ENCODE assay signal across 17 mouse cellular contexts in genomic region chr1:34310532-34311250, GRCm38 (mm10).
DNase-seq lines count a peak whose midpoint lies in the region; ATAC-seq and TF ChIP-seq lines count a peak whose summit lies in the region.
"Had no signal": no experiment of that assay in that cellular context is flagged by ENCODE, and none has a peak within 500 bp of the region (broad histone marks: within the 10 kb centered on the region; RNA-seq: fewer than 3 reads in every experiment).

No protein-coding gene starts in this region.

- no peak for TF ChIP-seq POLR2A in bone marrow macrophage, adult 2 months (IDR thresholded peaks at IDR 0.05; ENCODE audit: borderline replicate concordance, low read depth, low read length)

- intact Hi-C loops in gastrocnemius, adult 2 months (cut with DNase I), result no loop called here
- intact Hi-C loops in left cerebral cortex, postnatal 10 days (cut with DNase I), result no loop called here

- ATAC-seq in intestine, embryonic 16.5 days, result no peak
- no peak for ATAC-seq in intestine, embryonic 15.5 days
- peak; percentile 42; the same call in 1 of the 2 replicates for ATAC-seq in lung, embryonic 15.5 days (ENCODE audit: borderline replicate concordance, extremely low read depth, low FRiP score, low TSS enrichment)

- no peak for TF ChIP-seq CTCF in gastrocnemius, adult 2 months (IDR thresholded peaks at IDR 0.05)
- TF ChIP-seq CTCF in bone marrow macrophage, adult 2 months (IDR thresholded peaks at IDR 0.05; ENCODE audit: low read depth, low read length), result 0 out of 2 replicates have a peak, but pooled peaks have one; percentile 7

- no peak for DNase-seq in gastrocnemius, adult 2 months
- no peak for DNase-seq in gastrocnemius, adult 8-10 months (ENCODE audit: low spot score in 2 of 2)
- DNase-seq in lung, postnatal 10 days, result no peak
- no peak for DNase-seq in left cerebral cortex, postnatal 10 days (ENCODE audit: extremely low spot score in 1 of 2, low spot score in 2 of 2)
- DNase-seq: adrenal gland, postnatal 36 days; cerebellum, adult 11-12 months; kidney, postnatal 10 days; right cerebral cortex, postnatal 14 days; thymus, adult 2 months had no signal

- peaks cover 3% of the 10 kb centered on the region for H3K36me3 ChIP-seq in intestine, embryonic 16.5 days (ENCODE audit: control insufficient read depth, insufficient read depth, low read length)
- H3K36me3 ChIP-seq in intestine, embryonic 15.5 days, result no peaks in the 10 kb centered on the region
- H3K36me3 ChIP-seq in lung, embryonic 15.5 days, result peaks cover 6% of the 10 kb centered on the region

- H3K27ac ChIP-seq in gastrocnemius, adult 2 months, result peak overlapping the region; percentile 58
- peak overlapping the region; percentile 16 for H3K27ac ChIP-seq in intestine, embryonic 16.5 days (ENCODE audit: low read length)
- no peak overlapping the region for H3K27ac ChIP-seq in intestine, embryonic 15.5 days
- H3K27ac ChIP-seq in lung, embryonic 15.5 days, result peak overlapping the region; percentile 69
- no peak overlapping the region for H3K27ac ChIP-seq in bone marrow macrophage, adult 2 months (ENCODE audit: insufficient read depth, low read depth, low read length)
- H3K27ac ChIP-seq: embryonic facial prominence, embryonic 13.5 days; hindbrain, embryonic 10.5 days; liver, embryonic 15.5 days had no signal

- no peak overlapping the region for H3K9ac ChIP-seq in intestine, embryonic 16.5 days (ENCODE audit: low read depth, low read length)
- H3K9ac ChIP-seq in intestine, embryonic 15.5 days, result no peak overlapping the region
- H3K9ac ChIP-seq in lung, embryonic 15.5 days, result no peak overlapping the region
- H3K9ac ChIP-seq: embryonic facial prominence, embryonic 13.5 days; liver, embryonic 15.5 days had no signal

- no peak overlapping the region for H3K4me2 ChIP-seq in intestine, embryonic 16.5 days (ENCODE audit: low read depth, low read length)
- no peak overlapping the region for H3K4me2 ChIP-seq in intestine, embryonic 15.5 days (replicated peaks)
- no peak overlapping the region for H3K4me2 ChIP-seq in lung, embryonic 15.5 days
- H3K4me2 ChIP-seq: embryonic facial prominence, embryonic 13.5 days; liver, embryonic 15.5 days; midbrain, embryonic 11.5 days had no signal

- no peaks in the 10 kb centered on the region for H3K9me3 ChIP-seq in intestine, embryonic 16.5 days (ENCODE audit: control insufficient read depth, low read length)
- H3K9me3 ChIP-seq in intestine, embryonic 15.5 days, result no peaks in the 10 kb centered on the region
- no peaks in the 10 kb centered on the region for H3K9me3 ChIP-seq in lung, embryonic 15.5 days
- H3K9me3 ChIP-seq: embryonic facial prominence, embryonic 13.5 days; hindbrain, embryonic 10.5 days; liver, embryonic 15.5 days had no signal

- 0 out of 2 replicates have a peak, but pooled peaks cover 3% of the 10 kb centered on the region for H3K4me1 ChIP-seq in intestine, embryonic 16.5 days (ENCODE audit: control insufficient read depth, insufficient read depth, low read length)
- no peaks in the 10 kb centered on the region for H3K4me1 ChIP-seq in intestine, embryonic 15.5 days (replicated peaks)
- H3K4me1 ChIP-seq in lung, embryonic 15.5 days, result no peaks in the 10 kb centered on the region
- peaks cover 24% of the 10 kb centered on the region for H3K4me1 ChIP-seq in bone marrow macrophage, adult 2 months (ENCODE audit: control insufficient read depth, insufficient read depth, low read length)
- H3K4me1 ChIP-seq: embryonic facial prominence, embryonic 13.5 days; hindbrain, embryonic 10.5 days had no signal

- H3K27me3 ChIP-seq in intestine, embryonic 16.5 days (replicated peaks; ENCODE audit: control insufficient read depth, insufficient read depth, low read length), result no peaks in the 10 kb centered on the region
- no peaks in the 10 kb centered on the region for H3K27me3 ChIP-seq in intestine, embryonic 15.5 days (replicated peaks)
- H3K27me3 ChIP-seq in lung, embryonic 15.5 days, result no peaks in the 10 kb centered on the region
- H3K27me3 ChIP-seq: embryonic facial prominence, embryonic 13.5 days; liver, embryonic 15.5 days had no signal

- H3K4me3 ChIP-seq in gastrocnemius, adult 2 months, result no peak overlapping the region
- H3K4me3 ChIP-seq in intestine, embryonic 16.5 days (ENCODE audit: low read length), result no peak overlapping the region
- no peak overlapping the region for H3K4me3 ChIP-seq in intestine, embryonic 15.5 days (replicated peaks)
- no peak overlapping the region for H3K4me3 ChIP-seq in lung, embryonic 15.5 days
- no peak overlapping the region for H3K4me3 ChIP-seq in bone marrow macrophage, adult 2 months (ENCODE audit: insufficient read depth, low read length)
- H3K4me3 ChIP-seq: embryonic facial prominence, embryonic 13.5 days; hindbrain, embryonic 10.5 days; liver, embryonic 15.5 days had no signal

- 73% methylated on average over 8 of the region's 8 CpGs for WGBS in intestine, embryonic 16.5 days
- WGBS in intestine, embryonic 15.5 days, result 69% methylated on average over 8 of the region's 8 CpGs
- WGBS in lung, embryonic 15.5 days, result 66% methylated on average over 8 of the region's 8 CpGs

Comparison
In these comparisons a context has a peak if more than half of its experiments do, and no peak if none do; other contexts are left out.
1. H3K27ac ChIP-seq: peak in gastrocnemius, adult 2 months (single experiment), intestine, embryonic 16.5 days (single experiment) and lung, embryonic 15.5 days (single experiment); none in intestine, embryonic 15.5 days (single experiment) and bone marrow macrophage, adult 2 months (single experiment).